Mouse (Mus musculus) urinary bladder, adult 18-20 months (tissue): ENCODE measurements around the gene AU022751.

Experiments used
- DNase-seq, 2 experiments: peaks; one replicate each; pipeline ENCODE4 v3.0.0; 2022; ENCODE audit warnings: low spot score in 2 of 2, mixed read lengths in 2 of 2

Gene AU022751

GRCm38 (mm10) chrX:6082954-6083680 is at the start of gene AU022751:
Gene AU022751, minus strand, starts transcription at chrX:6083419.
- DNase-seq: no peak

- peak in 1 of 2 experiments; percentile 0 for DNase-seq
Observed at GRCm38 (mm10) chrX:6091996-6092757, 9.0 kb upstream of the AU022751 start.

GRCm38 (mm10) chrX:6091547-6091946 is 8.3 kb upstream of the AU022751 start:
- no peak for DNase-seq

- no peak for DNase-seq
Observed at GRCm38 (mm10) chrX:6061563-6061962, 21.7 kb downstream of the AU022751 start.

GRCm38 (mm10) chrX:6047936-6048614 is 35.1 kb downstream of the AU022751 start:
- peak; percentile 5 to 15 for DNase-seq

- peak in 1 of 2 experiments; percentile 5 for DNase-seq
Observed at GRCm38 (mm10) chrX:6047066-6047935, 35.9 kb downstream of the AU022751 start, which contains the start of gene Nudt11. Gene Nudt11, plus strand, starts transcription at chrX:6047453.
